Mouse (Mus musculus): ENCODE results near the gene Mroh8. TPM values are rescaled to one million over a fixed set of nuclear protein-coding genes. Genes with fewer than 3 reads are reported as not detected.
"Not testable (repeated sequence)": the region's sequence is repeated elsewhere in the genome, so short reads cannot be mapped to it uniquely, and the experiment has no call there.

Mroh8 gene
- total and polyA plus RNA-seq, 2 experiments = under 0.01 to 0.05 TPM

DNA sequence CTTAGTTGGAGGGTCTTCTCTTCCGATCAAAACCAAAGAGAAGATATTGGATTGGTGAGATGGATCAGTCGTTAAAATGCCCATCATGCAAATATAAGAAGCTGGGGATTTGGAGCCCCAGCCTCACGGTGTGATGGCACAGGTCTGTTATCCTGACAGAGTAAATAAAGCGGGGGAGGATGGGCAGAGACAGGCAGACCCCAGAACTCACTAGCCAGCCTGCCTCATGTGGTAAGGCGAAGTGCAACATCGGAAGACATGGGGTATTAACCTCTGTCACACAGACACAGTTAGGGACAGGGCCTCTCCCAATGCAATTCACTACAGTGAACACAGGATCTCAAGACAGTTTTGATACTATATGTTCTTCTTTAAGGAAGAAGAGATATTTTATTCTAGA is 108.7 kb downstream of the Mroh8 start:
- 84% methylated on average over 6 of the region's 6 CpGs for WGBS

DNA sequence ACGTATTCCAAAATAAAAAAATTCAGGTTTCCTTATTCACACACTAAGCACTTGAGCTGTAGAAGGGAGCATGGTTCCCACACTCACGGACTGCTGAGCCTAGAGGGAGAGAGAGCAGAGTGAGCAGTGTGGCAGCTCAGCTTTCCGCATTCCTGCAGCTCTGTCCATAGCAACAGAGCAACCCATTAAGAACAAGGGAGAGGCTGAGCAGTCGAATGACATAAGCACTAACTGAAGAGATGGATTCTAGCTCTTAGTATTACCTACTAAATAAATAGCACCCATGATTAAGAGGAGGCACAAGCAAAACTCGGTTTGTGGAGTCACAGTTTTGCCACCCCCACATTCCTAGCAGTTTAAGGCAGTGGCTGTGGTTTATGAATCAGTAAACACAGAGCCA is 109.2 kb downstream of the Mroh8 start:
- H3K36me3 ChIP-seq (ENCODE audit: control insufficient read depth, insufficient read depth, low read length) = peaks cover 2% of the 10 kb centered on the region; the same call in 1 of the 2 replicates
- no peak overlapping the region for H3K9ac ChIP-seq (ENCODE audit: low read depth, low read length)
- no peak overlapping the region for H3K4me3 ChIP-seq (ENCODE audit: insufficient read depth, low read depth, low read length)
- TF ChIP-seq CTCF (IDR thresholded peaks at IDR 0.05; ENCODE audit: low read depth, low read length) = no peak
- TF ChIP-seq POLR2A (IDR thresholded peaks at IDR 0.05; ENCODE audit: extremely low read depth, insufficient read depth, low read length) = no peak
- H3K27me3 ChIP-seq (ENCODE audit: control insufficient read depth, insufficient read depth, low read length) = no peaks in the 10 kb centered on the region
- no peaks in the 10 kb centered on the region for H3K4me1 ChIP-seq (ENCODE audit: control insufficient read depth, insufficient read depth, low read length)
- no peak overlapping the region for H3K27ac ChIP-seq (replicated peaks; ENCODE audit: insufficient read depth, low read depth, low read length)
- no peak for DNase-seq (ENCODE audit: extremely low read depth, low read depth, low spot score)
- H3K79me2 ChIP-seq (ENCODE audit: control insufficient read depth, insufficient read depth, low read length) = no peaks in the 10 kb centered on the region
- 74% methylated on average over 5 of the region's 5 CpGs for WGBS

More for the DNA sequence above, 108.7 kb downstream of the Mroh8 start:
- H3K9ac ChIP-seq (ENCODE audit: low read depth, low read length) = no peak overlapping the region
- H3K27ac ChIP-seq (replicated peaks; ENCODE audit: insufficient read depth, low read depth, low read length) = no peak overlapping the region
- H3K36me3 ChIP-seq (ENCODE audit: control insufficient read depth, insufficient read depth, low read length) = peaks cover 4% of the 10 kb centered on the region; the same call in 1 of the 2 replicates
- H3K4me1 ChIP-seq (ENCODE audit: control insufficient read depth, insufficient read depth, low read length) = no peaks in the 10 kb centered on the region
- H3K4me3 ChIP-seq (ENCODE audit: insufficient read depth, low read depth, low read length) = no peak overlapping the region
- TF ChIP-seq POLR2A (IDR thresholded peaks at IDR 0.05; ENCODE audit: extremely low read depth, insufficient read depth, low read length) = no peak
- no peak for TF ChIP-seq CTCF (IDR thresholded peaks at IDR 0.05; ENCODE audit: low read depth, low read length)
- H3K27me3 ChIP-seq (ENCODE audit: control insufficient read depth, insufficient read depth, low read length) = no peaks in the 10 kb centered on the region
- DNase-seq (ENCODE audit: extremely low read depth, low read depth, low spot score) = no peak
- no peaks in the 10 kb centered on the region for H3K79me2 ChIP-seq (ENCODE audit: control insufficient read depth, insufficient read depth, low read length)

DNA sequence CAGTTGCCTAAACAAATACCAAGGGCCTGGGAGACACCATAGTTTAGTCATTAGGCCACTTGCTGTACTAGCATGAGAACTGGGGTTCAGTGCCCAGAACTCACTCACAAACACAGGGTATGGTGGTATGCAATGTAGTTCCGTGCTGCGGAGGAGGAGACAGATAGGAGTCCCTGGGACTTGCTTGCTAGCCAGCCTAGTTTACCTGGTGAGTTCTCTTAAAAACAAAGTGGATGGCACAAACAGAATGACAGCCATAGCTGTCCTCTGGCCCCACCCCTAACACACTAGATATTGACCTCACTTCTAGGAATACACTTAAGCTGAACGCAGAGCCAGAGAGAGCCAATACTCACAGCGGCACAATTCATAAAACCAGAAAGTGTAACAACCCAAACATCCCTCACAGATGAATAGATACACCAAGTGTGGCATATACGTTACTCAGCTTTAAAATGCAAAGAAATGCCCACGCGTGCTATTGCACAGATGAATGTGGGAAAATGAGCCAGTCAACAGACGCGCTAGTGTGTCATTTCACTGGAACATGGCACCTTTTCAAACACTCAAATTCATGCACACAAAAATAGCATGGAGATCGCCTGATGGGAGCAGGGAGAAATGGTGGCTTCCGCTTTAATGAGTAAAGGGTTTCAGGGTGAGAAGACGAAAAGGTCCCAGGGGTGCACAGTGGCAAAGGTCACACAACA is 112.8 kb downstream of the Mroh8 start:
- TF ChIP-seq CTCF (IDR thresholded peaks at IDR 0.05; ENCODE audit: low read depth, low read length) (no peak), POLR2A (IDR thresholded peaks at IDR 0.05; ENCODE audit: extremely low read depth, insufficient read depth, low read length) (no peak)
- no peaks in the 10 kb centered on the region for H3K36me3 ChIP-seq (ENCODE audit: control insufficient read depth, insufficient read depth, low read length)
- no peak for DNase-seq (ENCODE audit: extremely low read depth, low read depth, low spot score)
- H3K27me3 ChIP-seq (ENCODE audit: control insufficient read depth, insufficient read depth, low read length) = no peaks in the 10 kb centered on the region
- H3K9ac ChIP-seq (ENCODE audit: low read depth, low read length) = no peak overlapping the region
- no peaks in the 10 kb centered on the region for H3K79me2 ChIP-seq (ENCODE audit: control insufficient read depth, insufficient read depth, low read length)
- H3K4me1 ChIP-seq (ENCODE audit: control insufficient read depth, insufficient read depth, low read length) = no peaks in the 10 kb centered on the region
- H3K27ac ChIP-seq (replicated peaks; ENCODE audit: insufficient read depth, low read depth, low read length) = no peak overlapping the region
- no peak overlapping the region for H3K4me3 ChIP-seq (ENCODE audit: insufficient read depth, low read depth, low read length)
- 94% methylated on average over 12 of the region's 12 CpGs for WGBS

DNA sequence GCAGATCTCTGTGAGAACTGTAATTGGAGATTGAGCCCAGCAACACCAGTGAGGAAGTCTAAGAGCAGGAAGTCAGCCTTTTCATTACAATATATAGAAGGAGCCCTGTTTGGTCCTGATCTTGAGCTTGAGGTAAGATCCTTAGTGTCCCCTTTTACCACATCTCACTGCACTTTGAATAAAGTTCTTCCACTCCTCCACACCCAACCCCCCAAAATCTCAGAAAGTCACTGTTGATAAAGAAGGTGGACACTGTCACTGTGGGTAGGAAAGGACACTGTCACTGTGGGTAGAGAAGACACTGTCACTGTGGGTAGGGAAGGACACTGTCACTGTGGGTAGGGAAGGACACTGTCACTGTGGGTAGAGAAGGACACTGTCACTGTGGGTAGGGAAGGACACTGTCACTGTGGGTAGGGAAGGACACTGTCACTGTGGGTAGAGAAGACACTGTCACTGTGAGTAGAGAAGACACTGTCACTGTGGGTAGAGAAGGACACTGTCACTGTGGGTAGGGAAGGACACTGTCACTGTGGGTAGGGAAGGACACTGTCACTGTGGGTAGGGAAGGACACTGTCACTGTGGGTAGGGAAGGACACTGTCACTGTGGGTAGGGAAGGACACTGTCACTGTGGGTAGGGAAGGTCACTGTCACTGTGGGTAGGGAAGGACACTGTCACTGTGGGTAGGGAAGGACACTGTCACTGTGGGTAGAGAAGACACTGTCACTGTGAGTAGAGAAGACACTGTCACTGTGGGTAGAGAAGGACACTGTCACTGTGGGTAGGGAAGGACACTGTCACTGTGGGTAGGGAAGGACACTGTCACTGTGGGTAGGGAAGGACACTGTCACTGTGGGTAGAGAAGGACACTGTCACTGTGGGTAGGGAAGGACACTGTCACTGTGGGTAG is 113.8 kb downstream of the Mroh8 start:
- DNase-seq (ENCODE audit: extremely low read depth, low read depth, low spot score); H3K79me2 ChIP-seq (ENCODE audit: control insufficient read depth, insufficient read depth, low read length); H3K27me3 ChIP-seq (ENCODE audit: control insufficient read depth, insufficient read depth, low read length); H3K27ac ChIP-seq (replicated peaks; ENCODE audit: insufficient read depth, low read depth, low read length); H3K4me1 ChIP-seq (ENCODE audit: control insufficient read depth, insufficient read depth, low read length); H3K9ac ChIP-seq (ENCODE audit: low read depth, low read length); H3K4me3 ChIP-seq (ENCODE audit: insufficient read depth, low read depth, low read length); H3K36me3 ChIP-seq (ENCODE audit: control insufficient read depth, insufficient read depth, low read length): not testable (repeated sequence)

DNA sequence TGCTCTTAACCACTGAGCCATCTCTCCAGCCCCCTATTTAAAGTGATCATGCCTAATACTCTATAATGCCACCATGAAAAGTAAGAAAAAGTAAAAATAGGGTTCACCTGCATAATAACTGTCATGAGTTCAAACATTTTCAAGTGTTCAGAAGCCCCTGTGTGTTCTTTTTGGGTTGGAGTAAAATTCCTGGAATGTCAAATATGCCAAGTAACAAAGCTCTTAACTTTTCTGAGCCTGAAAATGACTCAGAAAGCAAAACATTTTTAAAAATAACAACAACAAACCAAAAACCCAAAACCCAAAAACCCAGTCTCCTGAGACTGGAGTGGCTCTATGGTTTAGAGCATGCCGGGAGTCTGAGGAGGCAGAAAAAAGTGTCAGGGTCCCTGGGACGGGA is 115.2 kb downstream of the Mroh8 start:
- Histone ChIP-seq H3K36me3 (ENCODE audit: control insufficient read depth, insufficient read depth, low read length) (no peaks in the 10 kb centered on the region), H3K79me2 (ENCODE audit: control insufficient read depth, insufficient read depth, low read length) (no peaks in the 10 kb centered on the region), H3K4me1 (ENCODE audit: control insufficient read depth, insufficient read depth, low read length) (no peaks in the 10 kb centered on the region), H3K9ac (ENCODE audit: low read depth, low read length) (no peak overlapping the region), H3K27me3 (ENCODE audit: control insufficient read depth, insufficient read depth, low read length) (no peaks in the 10 kb centered on the region), H3K27ac (replicated peaks; ENCODE audit: insufficient read depth, low read depth, low read length) (no peak overlapping the region), H3K4me3 (ENCODE audit: insufficient read depth, low read depth, low read length) (no peak overlapping the region)
- no peak for TF ChIP-seq CTCF (IDR thresholded peaks at IDR 0.05; ENCODE audit: low read depth, low read length)
- no peak for TF ChIP-seq POLR2A (IDR thresholded peaks at IDR 0.05; ENCODE audit: extremely low read depth, insufficient read depth, low read length)
- WGBS = 97% methylated on average over 2 of the region's 2 CpGs
- DNase-seq (ENCODE audit: extremely low read depth, low read depth, low spot score) = no peak

Other genes starting within 250 kb of the Mroh8 start
- 1.0 and 2.6 TPM in 2 replicates for gene Soga1, start 200.3 kb downstream of the Mroh8 start, total RNA-seq (2014; rRNA removed)
- gene Soga1, start 200.3 kb downstream of the Mroh8 start, polyA plus RNA-seq (2012; rRNA removed) = 1.1 and 1.5 TPM in 2 replicates
- not detected in 2 replicates for gene Tldc2, start 192.5 kb downstream of the Mroh8 start, total RNA-seq (2014; rRNA removed)
- gene Tldc2, start 192.5 kb downstream of the Mroh8 start, polyA plus RNA-seq (2012; rRNA removed) = not detected in 2 replicates
- gene Samhd1, start 144.3 kb downstream of the Mroh8 start, total RNA-seq (2014; rRNA removed) = 22.8 and 26.9 TPM in 2 replicates
- gene Samhd1, start 144.3 kb downstream of the Mroh8 start, polyA plus RNA-seq (2012; rRNA removed) = 7.5 and 12.0 TPM in 2 replicates
- 2.3 and 3.0 TPM in 2 replicates for gene Rbl1, start 75.0 kb downstream of the Mroh8 start, total RNA-seq (2014; rRNA removed)
- 0.62 and 0.77 TPM in 2 replicates for gene Rbl1, start 75.0 kb downstream of the Mroh8 start, polyA plus RNA-seq (2012; rRNA removed)
- 118 and 144 TPM in 2 replicates for gene Rpn2, start 532 bp downstream of the Mroh8 start, total RNA-seq (2014; rRNA removed)
- gene Rpn2, start 532 bp downstream of the Mroh8 start, polyA plus RNA-seq (2012; rRNA removed) = 155 and 157 TPM in 2 replicates
- not detected in 2 replicates for gene Ghrh, start 68.0 kb upstream of the Mroh8 start, total RNA-seq (2014; rRNA removed)
- not detected in 2 replicates for gene Ghrh, start 68.0 kb upstream of the Mroh8 start, polyA plus RNA-seq (2012; rRNA removed)
- gene Manbal, start 88.0 kb upstream of the Mroh8 start, total RNA-seq (2014; rRNA removed) = 3.3 and 3.8 TPM in 2 replicates
- gene Manbal, start 88.0 kb upstream of the Mroh8 start, polyA plus RNA-seq (2012; rRNA removed) = 28.5 and 31.9 TPM in 2 replicates
- 1.3 and 1.7 TPM in 2 replicates for gene Src, start 138.9 kb upstream of the Mroh8 start, total RNA-seq (2014; rRNA removed)
- gene Src, start 138.9 kb upstream of the Mroh8 start, polyA plus RNA-seq (2012; rRNA removed) = 3.2 and 5.6 TPM in 2 replicates

Data from liver, adult 2 months (tissue).